Mouse (Mus musculus): ENCODE results near the gene Ctbp2. TPM values are rescaled to one million over a fixed set of nuclear protein-coding genes. Genes with fewer than 3 reads are reported as not detected.

Gene Ctbp2
- total RNA-seq (2017): 10.6 and 13.8 TPM in 2 replicates

GRCm38 (mm10) chr7:133123999-133124700 lies at the start of gene Ctbp2:
TSS of gene Ctbp2 (minus strand) at chr7:133124354.
- peak; percentile 65 for ATAC-seq (ENCODE audit: extremely low read depth, insufficient number of reproducible peaks, low FRiP score, poor library complexity, severe bottlenecking)

- ATAC-seq (ENCODE audit: extremely low read depth, insufficient number of reproducible peaks, low FRiP score, poor library complexity, severe bottlenecking): no peak
These were observed 47.4 kb upstream of the Ctbp2 start for GRCm38 (mm10) chr7:133171403-133172032.

- no peak for ATAC-seq (ENCODE audit: extremely low read depth, insufficient number of reproducible peaks, low FRiP score, poor library complexity, severe bottlenecking)
These were observed 44.8 kb upstream of the Ctbp2 start for GRCm38 (mm10) chr7:133168928-133169327.

GRCm38 (mm10) chr7:133167903-133168302 lies 43.7 kb upstream of the Ctbp2 start:
- no peak for ATAC-seq (ENCODE audit: extremely low read depth, insufficient number of reproducible peaks, low FRiP score, poor library complexity, severe bottlenecking)

- no peak for ATAC-seq (ENCODE audit: extremely low read depth, insufficient number of reproducible peaks, low FRiP score, poor library complexity, severe bottlenecking)
These were observed 40.6 kb upstream of the Ctbp2 start for GRCm38 (mm10) chr7:133164770-133165169.

GRCm38 (mm10) chr7:133163011-133163410 lies 38.9 kb upstream of the Ctbp2 start:
- no peak for ATAC-seq (ENCODE audit: extremely low read depth, insufficient number of reproducible peaks, low FRiP score, poor library complexity, severe bottlenecking)

GRCm38 (mm10) chr7:133162131-133162530 lies 38.0 kb upstream of the Ctbp2 start:
- no peak for ATAC-seq (ENCODE audit: extremely low read depth, insufficient number of reproducible peaks, low FRiP score, poor library complexity, severe bottlenecking)

GRCm38 (mm10) chr7:133161362-133162080 lies 37.4 kb upstream of the Ctbp2 start:
- no peak for ATAC-seq (ENCODE audit: extremely low read depth, insufficient number of reproducible peaks, low FRiP score, poor library complexity, severe bottlenecking)

- ATAC-seq (ENCODE audit: extremely low read depth, insufficient number of reproducible peaks, low FRiP score, poor library complexity, severe bottlenecking): no peak
These were observed 35.4 kb upstream of the Ctbp2 start for GRCm38 (mm10) chr7:133159519-133159918.

GRCm38 (mm10) chr7:133155621-133156020 lies 31.5 kb upstream of the Ctbp2 start:
- ATAC-seq (ENCODE audit: extremely low read depth, insufficient number of reproducible peaks, low FRiP score, poor library complexity, severe bottlenecking): no peak

- no peak for ATAC-seq (ENCODE audit: extremely low read depth, insufficient number of reproducible peaks, low FRiP score, poor library complexity, severe bottlenecking)
These were observed 30.7 kb upstream of the Ctbp2 start for GRCm38 (mm10) chr7:133154846-133155245.

- no peak for ATAC-seq (ENCODE audit: extremely low read depth, insufficient number of reproducible peaks, low FRiP score, poor library complexity, severe bottlenecking)
These were observed 15.7 kb upstream of the Ctbp2 start for GRCm38 (mm10) chr7:133139689-133140336.

- no peak for ATAC-seq (ENCODE audit: extremely low read depth, insufficient number of reproducible peaks, low FRiP score, poor library complexity, severe bottlenecking)
These were observed 9.4 kb upstream of the Ctbp2 start for GRCm38 (mm10) chr7:133133552-133133951.

- no peak for ATAC-seq (ENCODE audit: extremely low read depth, insufficient number of reproducible peaks, low FRiP score, poor library complexity, severe bottlenecking)
These were observed 8.5 kb upstream of the Ctbp2 start for GRCm38 (mm10) chr7:133132702-133133101.

GRCm38 (mm10) chr7:133124701-133125485 lies 739 bp upstream of the Ctbp2 start:
- ATAC-seq (ENCODE audit: extremely low read depth, insufficient number of reproducible peaks, low FRiP score, poor library complexity, severe bottlenecking): no peak

- ATAC-seq (ENCODE audit: extremely low read depth, insufficient number of reproducible peaks, low FRiP score, poor library complexity, severe bottlenecking): no peak; the same call in 1 of the 2 replicates
These were observed 733 bp downstream of the Ctbp2 start, which contains the start of gene Fgfr2 for GRCm38 (mm10) chr7:133123244-133123998. TSS of gene Fgfr2 (minus strand) at chr7:133123350.

- no peak for ATAC-seq (ENCODE audit: extremely low read depth, insufficient number of reproducible peaks, low FRiP score, poor library complexity, severe bottlenecking)
These were observed 1.5 kb downstream of the Ctbp2 start for GRCm38 (mm10) chr7:133122379-133123243.

All from neutrophil, adult 5-6 weeks (primary cell).